ENCODE assay signal across 1 mouse cellular context in genomic region chr11:12010084-12010483, GRCm38 (mm10).
TF ChIP-seq lines count a peak whose summit lies in the region.

No protein-coding gene starts in this region.

TF ChIP-seq in MEL, 35 proteins besides CTCF, POLR2A, EP300 and RAD21 (continued from another document):
- TF ChIP-seq TAL1 (IDR thresholded peaks at IDR 0.05; ENCODE audit: low read length): no peak
- peak; percentile 75; the same call in 1 of the 2 replicates for TF ChIP-seq BHLHE40 (IDR thresholded peaks at IDR 0.05; ENCODE audit: borderline replicate concordance, low read depth, low read length)
- TF ChIP-seq TCF12 (IDR thresholded peaks at IDR 0.05; ENCODE audit: low read depth, low read length): peak; percentile 27; the same call in 1 of the 2 replicates
- TF ChIP-seq KAT2A (conservative IDR thresholded peaks at IDR 0.05; ENCODE audit: low read depth, low read length): no peak
- no peak for TF ChIP-seq ETS1 (IDR thresholded peaks at IDR 0.05; ENCODE audit: low read depth, low read length)
